Mouse (Mus musculus): ENCODE measurements around the gene Svbp.

The Svbp gene

GRCm38 (mm10) chr4:119190618-119191017, 4.5 kb upstream of the Svbp start:
- no peak for DNase-seq (ENCODE audit: low spot score)

- no peak for DNase-seq (ENCODE audit: low spot score)
Observed at GRCm38 (mm10) chr4:119191273-119191672, 3.8 kb upstream of the Svbp start.

GRCm38 (mm10) chr4:119192757-119193156, 2.3 kb upstream of the Svbp start:
- DNase-seq (ENCODE audit: low spot score): no peak

- DNase-seq (ENCODE audit: low spot score): peak; percentile 17
Observed at GRCm38 (mm10) chr4:119195582-119196320, 645 bp downstream of the Svbp start.

GRCm38 (mm10) chr4:119198105-119198504, 3.0 kb downstream of the Svbp start:
- no peak for DNase-seq (ENCODE audit: low spot score)

- peak; percentile 84 for DNase-seq (ENCODE audit: low spot score)
Observed at GRCm38 (mm10) chr4:119204672-119205071, 9.6 kb downstream of the Svbp start.

GRCm38 (mm10) chr4:119216667-119217066, 21.6 kb downstream of the Svbp start:
- DNase-seq (ENCODE audit: low spot score): no peak

- DNase-seq (ENCODE audit: low spot score): peak; percentile 44
Observed at GRCm38 (mm10) chr4:119218169-119218568, 23.1 kb downstream of the Svbp start, which contains the start of gene Tmem269. Tmem269 (minus strand) TSS chr4:119218217.

- peak; percentile 62 for DNase-seq (ENCODE audit: low spot score)
Observed at GRCm38 (mm10) chr4:119223696-119224095, 28.6 kb downstream of the Svbp start.

GRCm38 (mm10) chr4:119224534-119224933, 29.4 kb downstream of the Svbp start:
- DNase-seq (ENCODE audit: low spot score): no peak

- DNase-seq (ENCODE audit: low spot score): no peak
Observed at GRCm38 (mm10) chr4:119225719-119226118, 30.6 kb downstream of the Svbp start.

GRCm38 (mm10) chr4:119226751-119227150, 31.6 kb downstream of the Svbp start:
- no peak for DNase-seq (ENCODE audit: low spot score)

GRCm38 (mm10) chr4:119232410-119233255, 37.5 kb downstream of the Svbp start, which contains the start of the genes AU022252 and P3h1:
AU022252 (minus strand) TSS chr4:119232712.
P3h1 (plus strand) TSS chr4:119232915.
- peak; percentile 100 for DNase-seq (ENCODE audit: low spot score)

GRCm38 (mm10) chr4:119233256-119233901, 38.3 kb downstream of the Svbp start:
- DNase-seq (ENCODE audit: low spot score): peak; percentile 83

- no peak for DNase-seq (ENCODE audit: low spot score)
Observed at GRCm38 (mm10) chr4:119234348-119234747, 39.2 kb downstream of the Svbp start.

GRCm38 (mm10) chr4:119238661-119239060, 43.6 kb downstream of the Svbp start:
- DNase-seq (ENCODE audit: low spot score): no peak

- DNase-seq (ENCODE audit: low spot score): peak; percentile 93
Observed at GRCm38 (mm10) chr4:119239181-119239682, 44.1 kb downstream of the Svbp start.

GRCm38 (mm10) chr4:119241664-119242063, 46.6 kb downstream of the Svbp start:
- no peak for DNase-seq (ENCODE audit: low spot score)

GRCm38 (mm10) chr4:119242571-119242970, 47.5 kb downstream of the Svbp start:
- DNase-seq (ENCODE audit: low spot score): no peak

GRCm38 (mm10) chr4:119244468-119245240, 49.5 kb downstream of the Svbp start:
- no peak for DNase-seq (ENCODE audit: low spot score)

GRCm38 (mm10) chr4:119245556-119245955, 50.5 kb downstream of the Svbp start:
- no peak for DNase-seq (ENCODE audit: low spot score)
